ENCODE assay signal across 8 mouse cellular contexts in the genomic region with DNA sequence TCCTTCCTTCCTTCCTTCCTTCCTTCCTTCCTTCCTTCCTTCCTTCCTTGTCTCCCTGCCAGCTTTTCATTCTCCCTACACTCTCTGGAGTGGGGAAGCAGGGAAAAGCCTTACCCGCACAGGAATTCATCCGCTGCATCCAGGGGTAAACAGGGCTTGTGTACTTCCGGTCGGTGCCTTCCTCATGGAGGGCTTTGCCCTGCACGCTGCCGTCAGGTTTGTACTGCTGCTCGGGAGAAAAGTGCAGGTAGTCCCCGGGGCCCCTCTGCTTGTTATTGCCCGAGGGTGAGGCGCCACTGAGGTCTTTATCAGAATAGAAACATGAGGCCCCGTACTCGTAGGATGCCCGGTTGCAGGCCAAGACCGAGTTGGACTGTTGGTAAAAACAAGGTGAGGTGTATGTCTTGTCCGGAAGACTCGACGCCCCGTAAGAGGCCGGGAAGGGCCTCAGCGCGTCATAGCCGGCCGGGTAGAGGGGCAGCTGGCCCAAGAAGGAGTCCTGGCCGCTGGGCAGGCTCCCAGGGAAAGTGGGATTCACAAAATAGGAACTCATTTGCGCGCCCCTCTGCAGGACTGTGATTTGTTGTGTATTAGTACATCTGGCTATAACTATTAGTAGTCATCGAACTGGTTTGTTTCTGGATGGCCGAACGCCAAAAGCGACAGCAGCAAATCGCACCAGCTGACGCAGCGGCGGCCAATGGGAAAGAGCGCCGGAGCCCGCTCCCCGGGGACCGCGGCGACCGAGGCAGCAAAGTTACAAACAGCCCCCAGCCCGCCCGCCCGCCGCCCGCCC. TPM values are rescaled to one million over a fixed set of nuclear protein-coding genes. Genes with fewer than 3 reads are reported as not detected.
A peak's percentile ranks its signal among the peaks of the same experiment; 100 is the strongest.
DNase-seq lines count a peak whose midpoint lies in the region; ATAC-seq and TF ChIP-seq lines count a peak whose summit lies in the region.

A gene (minus strand): TSS at position 651 of the 796 bp plus-strand sequence.

- ATAC-seq in heart, embryonic 14.5 days (ENCODE audit: insufficient number of reproducible peaks, insufficient read depth, low FRiP score, low read depth), result no peak
- ATAC-seq in stomach, embryonic 14.5 days (ENCODE audit: insufficient number of reproducible peaks, insufficient read depth, low FRiP score, low read depth), result no peak

- no peak for DNase-seq in spleen, adult 2 months (ENCODE audit: low read depth in 1 of 2, low spot score in 2 of 2)
- DNase-seq in spleen, adult 18-20 months, result no peak
- DNase-seq in kidney, postnatal 25 days, result peak; percentile 87 to 90
- no peak for DNase-seq in left cerebral cortex, postnatal 4 days
- no peak for DNase-seq in right cerebral cortex, adult 18-20 months
- no peak for DNase-seq in cerebellum, postnatal 14 days

- H3K9me3 ChIP-seq in heart, embryonic 14.5 days (ENCODE audit: control insufficient read depth, low read length), result no peaks in the 10 kb centered on the region
- no peaks in the 10 kb centered on the region for H3K9me3 ChIP-seq in stomach, embryonic 14.5 days (ENCODE audit: control insufficient read depth, low read depth, low read length)

- H3K27me3 ChIP-seq in spleen, adult 2 months (ENCODE audit: control insufficient read depth, insufficient read depth, low read length), result peaks cover 13% of the 10 kb centered on the region
- peaks cover 100% of the 10 kb centered on the region for H3K27me3 ChIP-seq in heart, embryonic 14.5 days (ENCODE audit: control insufficient read depth, insufficient read depth, low read length)
- peaks cover 19% of the 10 kb centered on the region for H3K27me3 ChIP-seq in stomach, embryonic 14.5 days (ENCODE audit: control insufficient read depth, insufficient read depth, low read length)

- no peaks in the 10 kb centered on the region for H3K36me3 ChIP-seq in spleen, adult 2 months (ENCODE audit: control insufficient read depth, insufficient read depth, low read length)
- no peaks in the 10 kb centered on the region for H3K36me3 ChIP-seq in heart, embryonic 14.5 days (ENCODE audit: control insufficient read depth, insufficient read depth, low read length)
- no peaks in the 10 kb centered on the region for H3K36me3 ChIP-seq in stomach, embryonic 14.5 days (ENCODE audit: control insufficient read depth, insufficient read depth, low read length)

- TF ChIP-seq CTCF in spleen, adult 2 months (IDR thresholded peaks at IDR 0.05; ENCODE audit: extremely low read depth, insufficient read depth, insufficient read length, insufficient replicate concordance), result no peak

- H3K4me2 ChIP-seq in heart, embryonic 14.5 days (ENCODE audit: low read length), result peak within 1 kb of the TSS; percentile 14; the same call in 1 of the 2 replicates
- peak within 1 kb of the TSS; percentile 78 for H3K4me2 ChIP-seq in stomach, embryonic 14.5 days (replicated peaks; ENCODE audit: low read depth, low read length)

- 0 out of 2 replicates have a peak within 1 kb of the TSS, but pooled peaks have one; percentile 5 for H3K4me3 ChIP-seq in spleen, adult 2 months (ENCODE audit: extremely low read depth, insufficient read depth, insufficient read length)
- peak within 1 kb of the TSS in 1 of 2 experiments; percentile 12; a peak in 1 of 4 replicates for H3K4me3 ChIP-seq in heart, embryonic 14.5 days (ENCODE audit: control insufficient read depth in 1 of 2, insufficient read depth in 1 of 2, low read depth in 1 of 2, low read length in 2 of 2)
- H3K4me3 ChIP-seq in stomach, embryonic 14.5 days (ENCODE audit: low read depth, low read length), result peak within 1 kb of the TSS; percentile 90

- intact Hi-C loops in left cerebral cortex, postnatal 4 days (cut with DNase I), result no loop called here

- peaks cover 5% of the 10 kb centered on the region for H3K4me1 ChIP-seq in spleen, adult 2 months (ENCODE audit: control insufficient read depth, insufficient read depth, insufficient read length)
- H3K4me1 ChIP-seq in heart, embryonic 14.5 days (ENCODE audit: control insufficient read depth in 2 of 2, insufficient read depth in 2 of 2, low read length in 2 of 2), result peaks cover 5 to 22% of the 10 kb centered on the region in 2 experiments; a peak in 3 of 4 replicates
- peaks cover 3% of the 10 kb centered on the region; the same call in 1 of the 2 replicates for H3K4me1 ChIP-seq in stomach, embryonic 14.5 days (ENCODE audit: control insufficient read depth, insufficient read depth, low read length)

- H3K9ac ChIP-seq in heart, embryonic 14.5 days (ENCODE audit: low read length), result no peak within 1 kb of the TSS
- peak within 1 kb of the TSS; percentile 18 for H3K9ac ChIP-seq in stomach, embryonic 14.5 days (replicated peaks; ENCODE audit: low read depth, low read length)

- no peak for TF ChIP-seq POLR2A in spleen, adult 2 months (IDR thresholded peaks at IDR 0.05; ENCODE audit: low read depth, low read length)

- WGBS in spleen, adult 2 months, result 28% methylated on average over 42 of the region's 47 CpGs
- 2% methylated on average over 47 of the region's 47 CpGs for WGBS in heart, embryonic 14.5 days
- WGBS in stomach, embryonic 14.5 days, result 4% methylated on average over 47 of the region's 47 CpGs

- H3K27ac ChIP-seq in spleen, adult 2 months (ENCODE audit: insufficient read depth, low read length), result no peak within 1 kb of the TSS
- no peak within 1 kb of the TSS for H3K27ac ChIP-seq in heart, embryonic 14.5 days (replicated peaks in 1 of 2; ENCODE audit: control insufficient read depth in 1 of 2, insufficient read depth in 1 of 2, low read depth in 2 of 2, low read length in 2 of 2)
- H3K27ac ChIP-seq in stomach, embryonic 14.5 days (ENCODE audit: low read length), result peak within 1 kb of the TSS; percentile 81

RNA-seq across cellular contexts. Expression of the gene that starts here (rescaled TPM):
- 0.46 TPM in 1 of 2 replicates, not detected in the other for polyA plus RNA-seq in spleen, adult 2 months (2012; rRNA removed)
- polyA plus RNA-seq in heart, embryonic 14.5 days (2014; fragmentation: Nextera tagmentation; extraction: Ambion mirVana), result not detected in 2 replicates
- polyA plus RNA-seq in stomach, embryonic 14.5 days (2014; fragmentation: Nextera tagmentation; extraction: Ambion mirVana), result 3.4 TPM in 2 replicates
- total RNA-seq in left cerebral cortex, postnatal 4 days (2021), result not detected

Comparison
In these comparisons a context has a peak if more than half of its experiments do, and no peak if none do; other contexts are left out.
1. DNase-seq: peak in kidney, postnatal 25 days (2 of 2); none in spleen, adult 2 months (0 of 2), spleen, adult 18-20 months (0 of 2), left cerebral cortex, postnatal 4 days (single experiment), right cerebral cortex, adult 18-20 months (single experiment) and cerebellum, postnatal 14 days (0 of 2).